Mouse (Mus musculus): ENCODE measurements at regions not wholly inside any gene's neighbourhood (a gene's known extent, or its start where the extent isn't known, plus 50 kb on each side); places are given as distances from the start of the nearest gene placed in this dataset.

GRCm38 (mm10) chr12:25294179-25295025 is 197.5 kb upstream of the Id2 start:
- TF ChIP-seq EP300 (IDR thresholded peaks at IDR 0.05): no peak
- no peak for TF ChIP-seq CTCF (IDR thresholded peaks at IDR 0.05)

All from lung, postnatal 0 days (tissue).